Mouse (Mus musculus) midbrain, embryonic 14.5 days (tissue): ENCODE measurements around the gene Ttll3. TPM values are rescaled to one million over a fixed set of nuclear protein-coding genes. Genes with fewer than 3 reads are reported as not detected.

Experiments
- ATAC-seq: fragments of 200-750 bp; cut with Nextera tagmentation; 2 replicates; pipeline ENCODE4 v1.8.0; 2017; ENCODE audit warnings: moderate number of reproducible peaks, moderate library complexity; ENCODE audit not compliant: low FRiP score, low TSS enrichment
- DNase-seq: peaks from one replicate; pipeline ENCODE4 v3.0.0-alpha.2; 2015
- H3K27ac ChIP-seq: fragments of 300-500 bp; sonication (generic); replicated peaks from 2 replicates; pipeline ENCODE4 v1.5.1; 2014; ENCODE audit warnings: mild to moderate bottlenecking, low read depth, low read length, moderate library complexity
- H3K27me3 ChIP-seq: fragments of 300-500 bp; sonication (generic); 2 replicates; pipeline ENCODE4 v1.6.1; 2014; ENCODE audit warnings: low read length, control low read depth, mixed read lengths; ENCODE audit not compliant: control insufficient read depth, insufficient read depth
- H3K36me3 ChIP-seq: fragments of 300-500 bp; sonication (generic); 2 replicates; pipeline ENCODE4 v1.6.1; 2014; ENCODE audit warnings: low read length, control low read depth; ENCODE audit not compliant: control insufficient read depth, insufficient read depth
- H3K4me1 ChIP-seq: fragments of 300-500 bp; sonication (generic); 2 replicates; pipeline ENCODE4 v1.6.1; 2014; ENCODE audit warnings: mild to moderate bottlenecking, antibody characterized with exemption, low read length, control low read depth; ENCODE audit not compliant: control insufficient read depth, insufficient read depth
- H3K4me2 ChIP-seq: fragments of 300-500 bp; sonication (generic); 2 replicates; pipeline ENCODE4 v1.6.1; 2014; ENCODE audit warnings: mild to moderate bottlenecking, low read length, moderate library complexity
- H3K4me3 ChIP-seq: fragments of 300-500 bp; sonication (generic); replicated peaks from 2 replicates; pipeline ENCODE4 v1.5.1; 2014; ENCODE audit warnings: low read depth, low read length
- H3K9ac ChIP-seq: fragments of 300-500 bp; sonication (generic); replicated peaks from 2 replicates; pipeline ENCODE4 v1.6.1; 2014; ENCODE audit warnings: mild to moderate bottlenecking, low read length, moderate library complexity
- H3K9me3 ChIP-seq: fragments of 300-500 bp; sonication (generic); 2 replicates; pipeline ENCODE4 v1.6.1; 2016; ENCODE audit warnings: low read length, control low read depth, mixed read lengths; ENCODE audit not compliant: control insufficient read depth
- WGBS: fragments of 180-500 bp; shearing (Covaris S2); extraction: QIAGEN DNeasy Blood & Tissue Kit; methylation state at CpG from one replicate; pipeline ENCODE4 v1.1.7; 2014; 5-methylcytosine and 5-hydroxymethylcytosine counted together
- polyA plus RNA-seq: library from polyadenylated mRNA; unstranded; fragments of >200 nt; fragmentation: Nextera tagmentation; extraction: Ambion mirVana; gene quantifications from 2 replicates; pipeline ENCODE4 v1.2.1, GENCODE M21; 2014

Ttll3 gene
- polyA plus RNA-seq, 1 experiment from 2014 or later: 7.3 TPM

- ATAC-seq (no peak), DNase-seq (no peak)
- no peaks in the 10 kb centered on the region for H3K4me1 ChIP-seq
- H3K9me3 ChIP-seq: no peaks in the 10 kb centered on the region
- H3K27ac ChIP-seq: no peak overlapping the region
- WGBS: 95% methylated on average over 20 of the region's 20 CpGs
- H3K9ac ChIP-seq: no peak overlapping the region
- peaks cover 84% of the 10 kb centered on the region for H3K36me3 ChIP-seq
- no peak overlapping the region for H3K4me2 ChIP-seq
- no peak overlapping the region for H3K4me3 ChIP-seq
- no peaks in the 10 kb centered on the region for H3K27me3 ChIP-seq
Observed at GRCm38 (mm10) chr6:113370194-113370929, 18.7 kb upstream of the Ttll3 start.

- Histone ChIP-seq H3K4me3 (no peak overlapping the region), H3K27ac (no peak overlapping the region), H3K36me3 (peaks cover 71% of the 10 kb centered on the region), H3K27me3 (no peaks in the 10 kb centered on the region), H3K4me1 (peaks cover 5% of the 10 kb centered on the region), H3K9ac (no peak overlapping the region), H3K9me3 (no peaks in the 10 kb centered on the region), H3K4me2 (no peak overlapping the region)
- no peak for DNase-seq
- ATAC-seq: no peak
- 95% methylated on average over 4 of the region's 4 CpGs for WGBS
Observed at GRCm38 (mm10) chr6:113373491-113373890, 15.6 kb upstream of the Ttll3 start.

- peak overlapping the region; percentile 73 for H3K9ac ChIP-seq
- 12% methylated on average over 7 of the region's 7 CpGs for WGBS
- peak overlapping the region; percentile 96 for H3K27ac ChIP-seq
- H3K4me3 ChIP-seq: peak overlapping the region; percentile 95
- H3K4me1 ChIP-seq: peaks cover 14% of the 10 kb centered on the region
- ATAC-seq: no peak
- peaks cover 56% of the 10 kb centered on the region for H3K36me3 ChIP-seq
- DNase-seq: no peak
- no peaks in the 10 kb centered on the region for H3K27me3 ChIP-seq
- H3K4me2 ChIP-seq: peak overlapping the region; percentile 96
- no peaks in the 10 kb centered on the region for H3K9me3 ChIP-seq
Observed at GRCm38 (mm10) chr6:113377172-113377495, 11.9 kb upstream of the Ttll3 start.

- peak; percentile 96 for ATAC-seq
- DNase-seq: peak; percentile 96
- H3K36me3 ChIP-seq: peaks cover 56% of the 10 kb centered on the region
- H3K27ac ChIP-seq: peak within 1 kb of the TSS; percentile 96
- under 1% methylated on average over 61 of the region's 61 CpGs for WGBS
- H3K9ac ChIP-seq: peak within 1 kb of the TSS; percentile 73
- peak within 1 kb of the TSS; percentile 96 for H3K4me2 ChIP-seq
- peaks cover 14% of the 10 kb centered on the region for H3K4me1 ChIP-seq
- H3K4me3 ChIP-seq: peak within 1 kb of the TSS; percentile 95
- no peaks in the 10 kb centered on the region for H3K27me3 ChIP-seq
- no peaks in the 10 kb centered on the region for H3K9me3 ChIP-seq
Observed at GRCm38 (mm10) chr6:113377496-113378385, 11.3 kb upstream of the Ttll3 start, which contains the start of the genes Tada3 and Arpc4. Gene Tada3 (minus strand): TSS chr6:113377883. Gene Arpc4 (plus strand): TSS chr6:113378115.

- peak overlapping the region; percentile 96 for H3K4me2 ChIP-seq
- DNase-seq (no peak), ATAC-seq (no peak)
- no peak overlapping the region for H3K9ac ChIP-seq
- no peak overlapping the region for H3K27ac ChIP-seq
- peaks cover 56% of the 10 kb centered on the region for H3K36me3 ChIP-seq
- WGBS: 86% methylated on average over 6 of the region's 6 CpGs
- peaks cover 14% of the 10 kb centered on the region for H3K4me1 ChIP-seq
- no peaks in the 10 kb centered on the region for H3K27me3 ChIP-seq
- H3K9me3 ChIP-seq: no peaks in the 10 kb centered on the region
- H3K4me3 ChIP-seq: no peak overlapping the region
Observed at GRCm38 (mm10) chr6:113379246-113379645, 9.8 kb upstream of the Ttll3 start.

- no peak for ATAC-seq
- 90% methylated on average over 11 of the region's 11 CpGs for WGBS
- Histone ChIP-seq H3K27ac (no peak overlapping the region), H3K4me3 (no peak overlapping the region), H3K9ac (no peak overlapping the region), H3K4me2 (no peak overlapping the region), H3K9me3 (no peaks in the 10 kb centered on the region), H3K4me1 (peaks cover 14% of the 10 kb centered on the region), H3K36me3 (peaks cover 56% of the 10 kb centered on the region), H3K27me3 (no peaks in the 10 kb centered on the region)
- DNase-seq: no peak
Observed at GRCm38 (mm10) chr6:113380480-113380879, 8.6 kb upstream of the Ttll3 start.

GRCm38 (mm10) chr6:113384351-113384927, 4.6 kb upstream of the Ttll3 start:
- Histone ChIP-seq H3K4me2 (no peak overlapping the region), H3K4me1 (no peaks in the 10 kb centered on the region), H3K4me3 (no peak overlapping the region), H3K36me3 (peaks cover 90% of the 10 kb centered on the region), H3K27me3 (no peaks in the 10 kb centered on the region), H3K9me3 (no peaks in the 10 kb centered on the region), H3K9ac (no peak overlapping the region), H3K27ac (no peak overlapping the region)
- 87% methylated on average over 8 of the region's 8 CpGs for WGBS
- peak; percentile 53 for DNase-seq
- ATAC-seq: no peak

- Histone ChIP-seq H3K4me2 (no peak overlapping the region), H3K4me3 (no peak overlapping the region), H3K36me3 (peaks cover 98% of the 10 kb centered on the region), H3K4me1 (no peaks in the 10 kb centered on the region), H3K27me3 (no peaks in the 10 kb centered on the region), H3K9me3 (no peaks in the 10 kb centered on the region), H3K27ac (no peak overlapping the region), H3K9ac (no peak overlapping the region)
- ATAC-seq (no peak), DNase-seq (no peak)
- WGBS: 93% methylated on average over 11 of the region's 11 CpGs
Observed at GRCm38 (mm10) chr6:113385160-113385714, 3.8 kb upstream of the Ttll3 start.
